Mouse (Mus musculus) embryonic stem cell, embryonic (primary cell): ENCODE results near the gene Gm7714.
"Not testable (repeated sequence)": the region's sequence is repeated elsewhere in the genome, so short reads cannot be mapped to it uniquely, and the experiment has no call there.

ENCODE experiments used
- CTCF ChIA-PET, 4 experiments: fragments of 300-600 bp in 2 of 4; fragments of 350-600 bp in 2 of 4; sonication (Branson Sonifier 250); formaldehyde crosslinking; loops; one replicate each; lab custom pipeline; 2022; ENCODE audit warnings: inconsistent platforms in 2 of 4; lab: Charles Lee
- POLR2A ChIA-PET, 4 experiments: fragments of 300-600 bp in 2 of 4; fragments of 350-600 bp in 2 of 4; sonication (Branson Sonifier 250); formaldehyde crosslinking; loops; one replicate each; lab custom pipeline; 2022; ENCODE audit warnings: antibody characterized with exemption in 4 of 4, inconsistent platforms in 1 of 4; lab: Charles Lee

Gene Gm7714

DNA sequence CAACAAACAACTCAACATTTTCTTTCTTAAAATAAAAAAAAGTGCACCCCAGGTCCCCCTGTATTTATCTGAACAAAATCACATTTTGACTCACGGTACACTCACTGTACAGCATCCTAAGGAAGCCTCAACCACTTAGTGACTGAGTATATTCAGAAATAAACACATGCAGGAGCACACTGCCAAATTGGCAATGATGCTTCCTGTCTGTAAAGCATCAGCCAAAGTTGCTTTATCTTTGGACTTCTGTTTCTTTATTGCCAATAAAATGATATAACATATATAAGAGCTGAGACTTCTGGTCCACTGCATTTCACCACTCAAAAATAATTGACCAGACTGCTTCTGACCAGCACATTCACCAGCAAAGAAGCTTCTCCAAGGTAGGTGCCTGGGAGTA is at the start of gene Gm7714:
Gene Gm7714, plus strand, starts transcription at position 301 of the 400 bp plus-strand sequence.
- ChIA-PET POLR2A (no interaction called here), CTCF (no interaction called here)

DNA sequence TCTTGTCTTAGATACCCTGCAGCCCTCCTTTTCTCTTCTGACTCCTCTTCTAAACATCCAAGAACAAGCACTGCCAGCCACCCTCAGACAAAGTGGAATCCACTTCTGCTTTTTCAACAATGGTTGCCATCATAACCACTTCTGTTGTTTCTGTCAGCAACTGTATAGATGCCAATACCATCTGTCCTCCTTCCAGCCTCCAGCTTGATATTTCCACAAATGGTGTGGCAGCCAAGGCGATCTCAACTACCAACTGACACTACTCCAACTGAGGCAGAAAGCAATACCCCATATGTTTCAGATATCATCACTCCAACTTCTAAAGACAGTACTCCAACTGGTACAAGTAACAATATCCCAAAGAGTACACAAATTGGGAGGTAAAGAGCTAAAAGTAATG is 12.2 kb upstream of the Gm7714 start:
- POLR2A ChIA-PET, result no interaction called here
- CTCF ChIA-PET, result no interaction called here

DNA sequence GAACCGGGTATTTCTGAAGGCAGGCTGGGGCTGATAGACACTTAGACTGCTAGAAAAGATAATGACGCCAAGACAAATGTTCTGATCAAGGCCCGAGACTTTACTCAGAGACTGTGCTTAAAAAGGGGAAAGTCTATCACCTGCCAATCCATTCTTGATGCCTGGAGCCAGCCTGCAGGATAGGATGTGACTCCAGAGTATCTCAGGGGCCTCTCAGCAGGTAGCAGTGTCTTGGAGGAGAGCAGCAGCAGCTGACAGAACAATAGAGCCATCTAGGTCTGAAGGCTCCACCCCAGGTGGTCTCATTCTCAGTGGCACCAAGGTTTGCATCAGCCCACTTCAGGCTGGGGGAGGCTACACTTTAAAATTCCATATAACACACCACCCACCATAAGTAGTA is 42.6 kb downstream of the Gm7714 start:
- CTCF ChIA-PET, POLR2A ChIA-PET: not testable (repeated sequence)

DNA sequence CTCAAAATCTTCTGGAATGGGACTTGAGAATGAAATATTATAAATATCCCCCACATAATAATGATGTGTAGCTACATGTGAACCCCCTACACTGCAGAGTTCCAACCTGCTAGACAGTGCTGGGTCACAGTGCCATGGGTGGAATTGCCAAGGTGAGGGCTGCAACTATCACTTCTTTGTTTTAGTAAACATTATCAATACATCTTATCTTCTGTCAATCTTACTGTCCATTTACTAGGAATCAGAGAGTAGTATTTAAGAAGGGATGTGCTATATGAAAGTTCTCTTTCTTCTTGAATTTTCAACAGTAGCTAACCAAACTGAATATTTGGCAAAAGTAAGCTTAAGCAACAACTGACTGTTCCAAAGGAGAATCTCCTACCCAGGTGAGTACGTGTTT is 48.3 kb downstream of the Gm7714 start, which contains the start of gene Prol1:
Gene Prol1, plus strand, starts transcription at position 301 of the 400 bp plus-strand sequence.
- POLR2A ChIA-PET, result no interaction called here
- CTCF ChIA-PET, result no interaction called here
